Mouse (Mus musculus) liver, adult 2 months (tissue): ENCODE data around the gene Cep250. TPM values are rescaled to one million over a fixed set of nuclear protein-coding genes. Genes with fewer than 3 reads are reported as not detected.

Source experiments
- DNase-seq: peaks from one replicate; pipeline ENCODE4 v3.0.0-alpha.2; 2011; ENCODE audit warnings: low read depth, low spot score; ENCODE audit errors: extremely low read depth
- H3K27ac ChIP-seq: fragments of 200-500 bp; replicated peaks from 2 replicates; pipeline ENCODE4 v1.5.1; 2012; ENCODE audit warnings: low read depth, mild to moderate bottlenecking, control low read depth, inconsistent platforms, low read length; ENCODE audit not compliant: insufficient read depth
- H3K27me3 ChIP-seq: fragments of 200-500 bp; 2 replicates; pipeline ENCODE4 v1.6.1; 2012; ENCODE audit warnings: mild to moderate bottlenecking, moderate library complexity, low read length, inconsistent platforms; ENCODE audit not compliant: control insufficient read depth, insufficient read depth
- H3K36me3 ChIP-seq: fragments of 200-500 bp; 2 replicates; pipeline ENCODE4 v1.6.1; 2012; ENCODE audit warnings: low read length, inconsistent platforms; ENCODE audit not compliant: control insufficient read depth, insufficient read depth
- H3K4me1 ChIP-seq: fragments of 200-500 bp; 2 replicates; pipeline ENCODE4 v1.6.1; 2011; ENCODE audit warnings: low read length; ENCODE audit not compliant: control insufficient read depth, insufficient read depth
- H3K4me3 ChIP-seq: fragments of 200-500 bp; 2 replicates; pipeline ENCODE4 v1.5.1; 2011; ENCODE audit warnings: low read depth, mild to moderate bottlenecking, control low read depth, low read length, moderate library complexity; ENCODE audit not compliant: insufficient read depth
- H3K79me2 ChIP-seq: fragments of 200-500 bp; 2 replicates; pipeline ENCODE4 v1.6.1; 2012; ENCODE audit warnings: inconsistent platforms, mild to moderate bottlenecking, low read length, moderate library complexity; ENCODE audit not compliant: control insufficient read depth, insufficient read depth
- H3K9ac ChIP-seq: fragments of 200-500 bp; 2 replicates; pipeline ENCODE4 v1.6.1; 2012; ENCODE audit warnings: low read depth, mild to moderate bottlenecking, control low read depth, inconsistent platforms, low read length
- CTCF ChIP-seq: fragments of 200-500 bp; IDR thresholded peaks from 2 replicates; pipeline ENCODE4 v1.5.1; 2011; ENCODE audit warnings: low read depth, low read length, control low read depth
- POLR2A ChIP-seq: fragments of 200-500 bp; IDR thresholded peaks from 2 replicates; pipeline ENCODE4 v1.6.1; 2011; ENCODE audit warnings: low read length, control low read depth; ENCODE audit not compliant: insufficient read depth; ENCODE audit errors: extremely low read depth
- WGBS: fragments of 180-500 bp; shearing (Covaris S2); methylation state at CpG from one replicate; pipeline ENCODE4 v1.1.7; 2018; 5-methylcytosine and 5-hydroxymethylcytosine counted together
- polyA plus RNA-seq: library from polyadenylated mRNA; depleted of rRNA; stranded (reverse); fragments of >200 nt; gene quantifications from 2 replicates; pipeline ENCODE4 v1.2.3, GENCODE M21; 2012; rRNA removed
- total RNA-seq: library from RNA; depleted of rRNA; stranded (reverse); fragments of >200 nt; gene quantifications from 2 replicates; pipeline ENCODE4 v1.2.3, GENCODE M21; 2014; rRNA removed

Gene Cep250
- total and polyA plus RNA-seq, 2 experiments: 2.3 to 2.5 TPM

GRCm38 (mm10) chr2:156025482-156025881 is 69.2 kb downstream of the Cep250 start:
- H3K36me3 ChIP-seq: no peaks in the 10 kb centered on the region
- no peak overlapping the region for H3K9ac ChIP-seq
- DNase-seq: peak; percentile 56
- no peak overlapping the region for H3K4me3 ChIP-seq
- TF ChIP-seq POLR2A: no peak
- no peak for TF ChIP-seq CTCF
- H3K27ac ChIP-seq: no peak overlapping the region
- H3K79me2 ChIP-seq: no peaks in the 10 kb centered on the region
- no peaks in the 10 kb centered on the region for H3K4me1 ChIP-seq
- H3K27me3 ChIP-seq: no peaks in the 10 kb centered on the region

GRCm38 (mm10) chr2:156039390-156039789 is 83.1 kb downstream of the Cep250 start:
- 85% methylated on average over 3 of the region's 3 CpGs for WGBS
- Histone ChIP-seq H3K4me3 (no peak overlapping the region), H3K36me3 (no peaks in the 10 kb centered on the region), H3K9ac (no peak overlapping the region), H3K4me1 (no peaks in the 10 kb centered on the region), H3K79me2 (no peaks in the 10 kb centered on the region), H3K27ac (no peak overlapping the region), H3K27me3 (no peaks in the 10 kb centered on the region)
- TF ChIP-seq POLR2A (no peak), CTCF (no peak)
- DNase-seq: no peak

GRCm38 (mm10) chr2:156042903-156043302 is 86.6 kb downstream of the Cep250 start:
- Histone ChIP-seq H3K36me3 (no peaks in the 10 kb centered on the region), H3K4me1 (no peaks in the 10 kb centered on the region), H3K79me2 (no peaks in the 10 kb centered on the region), H3K9ac (no peak overlapping the region), H3K27ac (no peak overlapping the region), H3K27me3 (no peaks in the 10 kb centered on the region), H3K4me3 (no peak overlapping the region)
- TF ChIP-seq POLR2A (no peak), CTCF (no peak)
- DNase-seq: no peak
- 83% methylated on average over 8 of the region's 8 CpGs for WGBS

- DNase-seq: no peak
- no peak overlapping the region for H3K27ac ChIP-seq
- no peak overlapping the region for H3K4me3 ChIP-seq
- no peak overlapping the region for H3K9ac ChIP-seq
- no peaks in the 10 kb centered on the region for H3K4me1 ChIP-seq
- TF ChIP-seq POLR2A (no peak), CTCF (no peak)
- no peaks in the 10 kb centered on the region for H3K27me3 ChIP-seq
- H3K36me3 ChIP-seq: no peaks in the 10 kb centered on the region
- H3K79me2 ChIP-seq: no peaks in the 10 kb centered on the region
- 27% methylated on average over 19 of the region's 19 CpGs for WGBS
Measured at GRCm38 (mm10) chr2:156047929-156048328, 91.7 kb downstream of the Cep250 start.

Other genes starting within 250 kb of the Cep250 start
- 45.8 and 53.1 TPM in 2 replicates for gene Edem2, start 227.0 kb upstream of the Cep250 start, total RNA-seq
- gene Edem2, start 227.0 kb upstream of the Cep250 start, polyA plus RNA-seq: 64.1 and 71.6 TPM in 2 replicates
- gene Gm17581, start 220.6 kb upstream of the Cep250 start, total RNA-seq: not detected in 2 replicates
- gene Gm17581, start 220.6 kb upstream of the Cep250 start, polyA plus RNA-seq: not detected in 2 replicates
- gene Procr, start 205.3 kb upstream of the Cep250 start, total RNA-seq: 0.46 and 0.47 TPM in 2 replicates
- 0.65 and 0.73 TPM in 2 replicates for gene Procr, start 205.3 kb upstream of the Cep250 start, polyA plus RNA-seq
- not detected in 2 replicates for gene Mmp24, start 181.1 kb upstream of the Cep250 start, total RNA-seq
- 0.02 and 0.05 TPM in 2 replicates for gene Mmp24, start 181.1 kb upstream of the Cep250 start, polyA plus RNA-seq
- gene BC029722, start 137.0 kb upstream of the Cep250 start, total RNA-seq: 5.0 and 5.5 TPM in 2 replicates
- gene BC029722, start 137.0 kb upstream of the Cep250 start, polyA plus RNA-seq: 23.7 and 26.9 TPM in 2 replicates
- gene Eif6, start 129.5 kb upstream of the Cep250 start, total RNA-seq: 41.0 and 49.0 TPM in 2 replicates
- gene Eif6, start 129.5 kb upstream of the Cep250 start, polyA plus RNA-seq: 80.2 and 84.4 TPM in 2 replicates
- gene Fam83c, start 121.6 kb upstream of the Cep250 start, total RNA-seq: not detected in 2 replicates
- not detected in 2 replicates for gene Fam83c, start 121.6 kb upstream of the Cep250 start, polyA plus RNA-seq
- 61.3 and 65.9 TPM in 2 replicates for gene Uqcc1, start 26.1 kb upstream of the Cep250 start, total RNA-seq
- 31.2 and 34.4 TPM in 2 replicates for gene Uqcc1, start 26.1 kb upstream of the Cep250 start, polyA plus RNA-seq
- gene Gm15557, start 15.7 kb upstream of the Cep250 start, total RNA-seq: not detected in 2 replicates
- not detected in 2 replicates for gene Gm15557, start 15.7 kb upstream of the Cep250 start, polyA plus RNA-seq
- not detected in 2 replicates for gene Gdf5, start 11.1 kb upstream of the Cep250 start, total RNA-seq
- gene Gdf5, start 11.1 kb upstream of the Cep250 start, polyA plus RNA-seq: not detected in 2 replicates
- gene 6430550D23Rik, start 51.5 kb downstream of the Cep250 start, total RNA-seq: 2.5 and 3.9 TPM in 2 replicates
- 2.2 and 3.5 TPM in 2 replicates for gene 6430550D23Rik, start 51.5 kb downstream of the Cep250 start, polyA plus RNA-seq
- gene Ergic3, start 51.6 kb downstream of the Cep250 start, total RNA-seq: 59.2 and 71.9 TPM in 2 replicates
- gene Ergic3, start 51.6 kb downstream of the Cep250 start, polyA plus RNA-seq: 168 and 185 TPM in 2 replicates
- gene Fer1l4, start 96.5 kb downstream of the Cep250 start, total RNA-seq: not detected in 2 replicates
- gene Fer1l4, start 96.5 kb downstream of the Cep250 start, polyA plus RNA-seq: 0.06 TPM in 1 of 2 replicates, not detected in the other
- gene Spag4, start 108.7 kb downstream of the Cep250 start, total RNA-seq: 1.6 and 1.7 TPM in 2 replicates
- 4.8 and 5.5 TPM in 2 replicates for gene Spag4, start 108.7 kb downstream of the Cep250 start, polyA plus RNA-seq
- gene Cpne1, start 155.5 kb downstream of the Cep250 start, total RNA-seq: 18.3 and 21.9 TPM in 2 replicates
- gene Cpne1, start 155.5 kb downstream of the Cep250 start, polyA plus RNA-seq: 30.9 and 32.3 TPM in 2 replicates
- 3.9 and 5.1 TPM in 2 replicates for gene Rbm12, start 155.5 kb downstream of the Cep250 start, total RNA-seq
- 4.0 and 4.2 TPM in 2 replicates for gene Rbm12, start 155.5 kb downstream of the Cep250 start, polyA plus RNA-seq
- gene Gm28036, start 170.6 kb downstream of the Cep250 start, total RNA-seq: 1.6 and 1.9 TPM in 2 replicates
- 0.70 and 1.1 TPM in 2 replicates for gene Gm28036, start 170.6 kb downstream of the Cep250 start, polyA plus RNA-seq
- 139 and 152 TPM in 2 replicates for gene Romo1, start 187.6 kb downstream of the Cep250 start, total RNA-seq
- gene Romo1, start 187.6 kb downstream of the Cep250 start, polyA plus RNA-seq: 247 and 252 TPM in 2 replicates
- 71.1 and 75.1 TPM in 2 replicates for gene Nfs1, start 187.7 kb downstream of the Cep250 start, total RNA-seq
- 67.4 and 71.5 TPM in 2 replicates for gene Nfs1, start 187.7 kb downstream of the Cep250 start, polyA plus RNA-seq
- 188 and 219 TPM in 2 replicates for gene Rbm39, start 223.8 kb downstream of the Cep250 start, total RNA-seq
- gene Rbm39, start 223.8 kb downstream of the Cep250 start, polyA plus RNA-seq: 19.9 and 22.7 TPM in 2 replicates
- gene Phf20, start 240.0 kb downstream of the Cep250 start, total RNA-seq: 5.6 and 6.2 TPM in 2 replicates
- gene Phf20, start 240.0 kb downstream of the Cep250 start, polyA plus RNA-seq: 2.9 and 3.1 TPM in 2 replicates